Mouse (Mus musculus) lung, adult 2 months (tissue): ENCODE results near the gene Man2b1.

Experiments
- CTCF ChIP-seq: fragments of 200-500 bp; IDR thresholded peaks from 2 replicates; pipeline ENCODE4 v1.5.1; 2011; ENCODE audit warnings: mild to moderate bottlenecking, low read length, control low read depth; ENCODE audit not compliant: insufficient read depth
- POLR2A ChIP-seq: fragments of 200-500 bp; IDR thresholded peaks from 2 replicates; pipeline ENCODE4 v1.6.1; 2011; ENCODE audit warnings: low read depth, mild to moderate bottlenecking, control low read depth, low read length, borderline replicate concordance; ENCODE audit errors: extremely low read depth

- TF ChIP-seq POLR2A = no peak
- no peak for TF ChIP-seq CTCF
Measured at GRCm38 (mm10) chr8:85123691-85124090, 40.6 kb downstream of the Man2b1 start.
